Mouse (Mus musculus): ENCODE measurements around the gene Prdm9. TPM values are rescaled to one million over a fixed set of nuclear protein-coding genes. Genes with fewer than 3 reads are reported as not detected.
A peak's percentile ranks its signal among the peaks of the same experiment; 100 is the strongest.

The Prdm9 gene
- polyA plus RNA-seq, 1 experiment from 2014 or later, result 1.7 TPM

DNA sequence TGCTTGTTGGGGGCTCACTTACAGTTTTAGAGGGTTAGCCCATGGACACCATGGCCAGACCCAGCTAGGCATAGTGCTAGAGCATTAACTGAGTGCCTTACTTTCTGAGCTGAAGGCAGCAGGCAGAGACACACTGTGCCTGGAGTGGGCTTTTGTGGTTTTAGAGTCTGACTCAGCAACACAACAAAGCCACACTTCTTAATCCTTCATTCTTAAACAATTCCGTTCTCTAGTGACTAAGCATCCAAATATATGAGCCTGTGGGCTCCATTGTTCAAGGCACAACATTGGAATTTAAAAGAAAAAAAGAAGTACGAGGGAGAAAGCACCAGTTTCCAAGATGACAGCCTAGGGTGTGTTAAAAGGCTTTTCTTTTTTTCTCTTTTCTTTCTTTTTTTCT is 53.5 kb downstream of the Prdm9 start:
- no peaks in the 10 kb centered on the region for H3K27me3 ChIP-seq (ENCODE audit: control insufficient read depth, insufficient read depth, low read length)
- H3K4me2 ChIP-seq (ENCODE audit: low read depth, low read length), result no peak overlapping the region
- 85% methylated on average over 2 of the region's 2 CpGs for WGBS
- H3K4me1 ChIP-seq (ENCODE audit: control insufficient read depth, insufficient read depth, low read length), result no peaks in the 10 kb centered on the region
- H3K36me3 ChIP-seq (ENCODE audit: control insufficient read depth, insufficient read depth, low read length), result peaks cover 60% of the 10 kb centered on the region
- H3K4me3 ChIP-seq (replicated peaks; ENCODE audit: low read length), result no peak overlapping the region
- H3K9me3 ChIP-seq (replicated peaks; ENCODE audit: control insufficient read depth, low read length), result no peaks in the 10 kb centered on the region
- ATAC-seq (ENCODE audit: insufficient read depth, low FRiP score), result no peak
- H3K9ac ChIP-seq (ENCODE audit: low read length), result no peak overlapping the region
- no peak overlapping the region for H3K27ac ChIP-seq (ENCODE audit: low read length)

DNA sequence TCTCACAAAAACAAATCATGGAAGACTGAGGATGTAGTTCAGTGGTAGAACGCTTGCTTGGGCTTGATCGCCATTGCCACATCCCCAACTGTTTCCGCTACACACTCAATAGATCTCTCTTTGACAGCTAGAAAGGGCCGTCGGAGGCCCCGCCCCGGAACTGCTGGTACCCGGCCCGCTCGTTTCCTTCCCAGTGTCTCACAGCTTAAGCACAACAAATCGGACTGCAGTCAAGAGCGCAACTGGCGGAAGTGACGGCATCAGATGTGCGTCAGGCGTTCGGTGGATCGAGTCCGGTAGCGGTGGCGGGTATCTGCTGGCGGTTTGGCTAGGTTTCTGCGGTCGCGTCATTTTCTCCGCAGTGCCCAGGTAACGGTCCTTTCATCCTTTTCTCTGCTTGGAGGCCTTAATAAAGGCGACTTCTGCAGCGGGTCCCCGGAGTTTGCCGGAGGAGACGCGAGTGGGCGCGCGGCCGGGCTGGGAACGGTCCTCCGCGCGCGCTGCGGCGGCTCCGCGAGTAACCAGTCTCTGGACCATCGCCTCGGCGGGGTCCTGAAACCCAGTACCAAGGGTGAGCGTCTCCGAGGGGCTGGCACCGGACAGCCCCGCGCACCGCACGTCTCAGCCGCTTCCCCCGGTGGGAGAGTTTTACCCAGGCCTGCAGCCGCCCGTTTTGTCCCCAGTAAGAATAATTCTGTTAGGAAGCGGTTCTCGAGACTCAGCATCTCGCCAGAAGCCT is 64.3 kb downstream of the Prdm9 start, which contains the start of the genes Psmb1 and Tbp:
Gene Psmb1 (minus strand): TSS at position 96 of the 739 bp plus-strand sequence.
Gene Tbp (plus strand): TSS at position 233 of the 739 bp plus-strand sequence.
- H3K4me3 ChIP-seq (replicated peaks; ENCODE audit: low read length), result peak within 1 kb of the TSS; percentile 97
- H3K4me2 ChIP-seq (ENCODE audit: low read depth, low read length), result peak within 1 kb of the TSS; percentile 96
- H3K9me3 ChIP-seq (replicated peaks; ENCODE audit: control insufficient read depth, low read length), result no peaks in the 10 kb centered on the region
- H3K36me3 ChIP-seq (ENCODE audit: control insufficient read depth, insufficient read depth, low read length), result peaks cover 8% of the 10 kb centered on the region; the same call in 1 of the 2 replicates
- H3K27me3 ChIP-seq (ENCODE audit: control insufficient read depth, insufficient read depth, low read length), result no peaks in the 10 kb centered on the region
- WGBS, result under 1% methylated on average over 63 of the region's 63 CpGs
- H3K9ac ChIP-seq (ENCODE audit: low read length), result peak within 1 kb of the TSS; percentile 94
- peak; percentile 94 for ATAC-seq (ENCODE audit: insufficient read depth, low FRiP score)
- H3K4me1 ChIP-seq (ENCODE audit: control insufficient read depth, insufficient read depth, low read length), result peaks cover 24% of the 10 kb centered on the region
- H3K27ac ChIP-seq (ENCODE audit: low read length), result peak within 1 kb of the TSS; percentile 96

DNA sequence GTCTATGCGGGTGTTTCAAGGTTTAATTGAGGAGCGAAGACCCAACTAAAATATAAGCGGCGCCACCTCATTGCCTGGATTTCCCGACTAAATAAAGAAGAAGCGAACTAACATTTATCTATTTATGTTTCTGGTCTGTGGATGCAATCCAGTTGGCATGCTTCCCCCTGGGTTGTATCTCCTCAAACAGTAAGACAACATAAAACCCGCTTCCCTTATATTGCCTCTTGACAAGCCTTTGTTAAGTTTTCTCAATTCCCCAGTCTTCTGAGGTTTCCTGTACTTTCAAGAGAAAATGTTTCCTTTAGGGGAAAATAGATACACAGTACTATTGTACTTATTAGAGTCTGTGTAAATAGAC is 65.4 kb downstream of the Prdm9 start:
- WGBS, result 40% methylated on average over 7 of the region's 7 CpGs

GRCm38 (mm10) chr17:15497882-15498752 is 66.0 kb downstream of the Prdm9 start:
- Histone ChIP-seq H3K27ac (ENCODE audit: low read length) (peak overlapping the region; percentile 96), H3K4me3 (replicated peaks; ENCODE audit: low read length) (peak overlapping the region; percentile 97), H3K9me3 (replicated peaks; ENCODE audit: control insufficient read depth, low read length) (no peaks in the 10 kb centered on the region), H3K4me2 (ENCODE audit: low read depth, low read length) (peak overlapping the region; percentile 96), H3K27me3 (ENCODE audit: control insufficient read depth, insufficient read depth, low read length) (no peaks in the 10 kb centered on the region), H3K36me3 (ENCODE audit: control insufficient read depth, insufficient read depth, low read length) (peaks cover 5% of the 10 kb centered on the region), H3K4me1 (ENCODE audit: control insufficient read depth, insufficient read depth, low read length) (peaks cover 24% of the 10 kb centered on the region), H3K9ac (ENCODE audit: low read length) (peak overlapping the region; percentile 90)
- under 1% methylated on average over 50 of the region's 50 CpGs for whole genome bisulfite sequencing
- peak; percentile 93 for ATAC-seq (ENCODE audit: insufficient read depth, low FRiP score)

More for the DNA sequence above, 65.4 kb downstream of the Prdm9 start:
- Histone ChIP-seq H3K27me3 (ENCODE audit: control insufficient read depth, insufficient read depth, low read length) (no peaks in the 10 kb centered on the region), H3K27ac (ENCODE audit: low read length) (peak overlapping the region; percentile 96; the same call in 1 of the 2 replicates), H3K4me3 (replicated peaks; ENCODE audit: low read length) (peak overlapping the region; percentile 97), H3K9me3 (replicated peaks; ENCODE audit: control insufficient read depth, low read length) (no peaks in the 10 kb centered on the region), H3K4me2 (ENCODE audit: low read depth, low read length) (peak overlapping the region; percentile 96), H3K9ac (ENCODE audit: low read length) (peak overlapping the region; percentile 90), H3K4me1 (ENCODE audit: control insufficient read depth, insufficient read depth, low read length) (peaks cover 24% of the 10 kb centered on the region), H3K36me3 (ENCODE audit: control insufficient read depth, insufficient read depth, low read length) (0 out of 2 replicates have a peak, but pooled peaks cover 3% of the 10 kb centered on the region)
- no peak for ATAC-seq (ENCODE audit: insufficient read depth, low FRiP score)

Other genes starting within 250 kb of the Prdm9 start
- gene Dll1, start 187.5 kb downstream of the Prdm9 start, polyA plus RNA-seq (2015; fragmentation: Nextera tagmentation; extraction: Ambion mirVana), result 13.0 and 13.6 TPM in 2 replicates
- 27.8 and 28.8 TPM in 2 replicates for gene Fam120b, start 168.2 kb downstream of the Prdm9 start, polyA plus RNA-seq (2015; fragmentation: Nextera tagmentation; extraction: Ambion mirVana)
- 227 and 231 TPM in 2 replicates for gene Psmb1, start 64.6 kb downstream of the Prdm9 start, polyA plus RNA-seq (2015; fragmentation: Nextera tagmentation; extraction: Ambion mirVana)
- gene Tbp, start 64.5 kb downstream of the Prdm9 start, polyA plus RNA-seq (2015; fragmentation: Nextera tagmentation; extraction: Ambion mirVana), result 38.0 and 39.8 TPM in 2 replicates
- 31.1 and 42.6 TPM in 2 replicates for gene Pdcd2, start 37.1 kb downstream of the Prdm9 start, polyA plus RNA-seq (2015; fragmentation: Nextera tagmentation; extraction: Ambion mirVana)
- 11.8 and 14.6 TPM in 2 replicates for gene Chd1, start 140.6 kb upstream of the Prdm9 start, polyA plus RNA-seq (2015; fragmentation: Nextera tagmentation; extraction: Ambion mirVana)